ENCODE assay signal across 32 mouse cellular contexts in the genomic region with DNA sequence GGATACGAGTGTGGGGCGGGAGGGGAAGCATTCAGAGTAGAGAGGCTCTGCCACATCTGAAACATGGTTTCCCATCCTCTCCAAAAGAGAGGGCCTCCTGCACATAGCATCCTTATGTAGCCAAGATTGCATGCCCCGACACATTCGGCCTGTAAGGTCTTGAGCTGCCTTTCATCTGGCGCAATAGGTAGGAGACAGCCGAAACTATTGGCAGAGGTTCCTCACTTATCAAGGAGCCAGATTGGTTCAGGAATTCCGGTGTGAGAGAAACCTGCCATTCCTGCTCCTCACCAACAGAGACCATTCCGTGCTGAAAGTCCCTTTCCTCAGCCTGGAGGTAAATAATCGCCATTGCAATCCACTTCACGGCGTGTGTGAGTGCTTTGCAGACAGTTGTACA. TPM values are rescaled to one million over a fixed set of nuclear protein-coding genes. Genes with fewer than 3 reads are reported as not detected.
DNase-seq lines count a peak whose midpoint lies in the region; ATAC-seq and TF ChIP-seq lines count a peak whose summit lies in the region.
"Had no signal": no experiment of that assay in that cellular context is flagged by ENCODE, and none has a peak within 500 bp of the region (broad histone marks: within the 10 kb centered on the region; RNA-seq: fewer than 3 reads in every experiment).

No protein-coding gene starts in this region.

- H3K36me3 ChIP-seq in embryonic facial prominence, embryonic 13.5 days = peaks cover 46% of the 10 kb centered on the region
- peaks cover 69% of the 10 kb centered on the region for H3K36me3 ChIP-seq in embryonic facial prominence, embryonic 10.5 days (replicated peaks)
- no peaks in the 10 kb centered on the region for H3K36me3 ChIP-seq in lung, postnatal 0 days (ENCODE audit: insufficient read depth, low read length)
- H3K36me3 ChIP-seq in stomach, embryonic 15.5 days = 0 out of 2 replicates have a peak, but pooled peaks cover 9% of the 10 kb centered on the region
- H3K36me3 ChIP-seq: forebrain, embryonic 15.5 days; heart, embryonic 12.5 days; hindbrain, embryonic 15.5 days; liver, embryonic 12.5 days had no signal

- H3K27ac ChIP-seq in embryonic facial prominence, embryonic 13.5 days = 0 out of 2 replicates have a peak overlapping the region, but pooled peaks have one; percentile 44
- H3K27ac ChIP-seq in embryonic facial prominence, embryonic 10.5 days (replicated peaks) = no peak overlapping the region
- H3K27ac ChIP-seq in lung, postnatal 0 days (ENCODE audit: low read length) = no peak overlapping the region
- peak overlapping the region; percentile 48; the same call in 1 of the 2 replicates for H3K27ac ChIP-seq in stomach, embryonic 15.5 days
- H3K27ac ChIP-seq: embryonic facial prominence, embryonic 12.5 days; forebrain, embryonic 15.5 days; heart, adult 2 months; hindbrain, embryonic 15.5 days; layer of hippocampus, adult 2 months; left cerebral cortex, adult 2 months; liver, embryonic 12.5 days; midbrain, embryonic 10.5 days; neural tube, embryonic 12.5 days had no signal

- H3K4me1 ChIP-seq in embryonic facial prominence, embryonic 13.5 days = peaks cover 80% of the 10 kb centered on the region
- peaks cover 62% of the 10 kb centered on the region for H3K4me1 ChIP-seq in embryonic facial prominence, embryonic 10.5 days
- no peaks in the 10 kb centered on the region for H3K4me1 ChIP-seq in lung, postnatal 0 days (ENCODE audit: insufficient read depth, low read depth, low read length)
- H3K4me1 ChIP-seq in stomach, embryonic 15.5 days = no peaks in the 10 kb centered on the region
- H3K4me1 ChIP-seq: heart, embryonic 12.5 days; liver, embryonic 12.5 days; neural tube, embryonic 12.5 days had no signal

- no peak for DNase-seq in embryonic facial prominence, embryonic 10.5 days (ENCODE audit: low spot score)
- peak; percentile 29 for DNase-seq in lung, postnatal 0 days (ENCODE audit: low spot score)
- DNase-seq in lung, postnatal 10 days = no peak
- DNase-seq in spleen, adult 12 weeks (ENCODE audit: low spot score) = no peak
- no peak for DNase-seq in cerebellum, adult 9-11 months
- DNase-seq: adrenal gland, postnatal 10 days; cerebellum, adult 8-10 months; cerebellum, postnatal 36 days; gastrocnemius, postnatal 25 days; heart, adult 2 months; kidney, adult 18-20 months; kidney, postnatal 36 days; liver, postnatal 0 days; lung, postnatal 14 days; right cerebral cortex, adult 18-20 months; right cerebral cortex, postnatal 4 days; thymus, postnatal 14 days had no signal

- H3K9ac ChIP-seq in embryonic facial prominence, embryonic 13.5 days = no peak overlapping the region
- no peak overlapping the region for H3K9ac ChIP-seq in lung, postnatal 0 days (replicated peaks; ENCODE audit: low read depth)
- no peak overlapping the region for H3K9ac ChIP-seq in stomach, embryonic 15.5 days
- H3K9ac ChIP-seq: embryonic facial prominence, embryonic 12.5 days; forebrain, embryonic 15.5 days; heart, embryonic 12.5 days; hindbrain, embryonic 15.5 days; liver, embryonic 12.5 days; liver, postnatal 0 days; neural tube, embryonic 12.5 days had no signal

- no peak overlapping the region for H3K4me3 ChIP-seq in embryonic facial prominence, embryonic 13.5 days
- no peak overlapping the region for H3K4me3 ChIP-seq in embryonic facial prominence, embryonic 10.5 days
- no peak overlapping the region for H3K4me3 ChIP-seq in lung, postnatal 0 days (ENCODE audit: low read depth, low read length)
- no peak overlapping the region for H3K4me3 ChIP-seq in stomach, embryonic 15.5 days (replicated peaks)
- H3K4me3 ChIP-seq: embryonic facial prominence, embryonic 12.5 days; forebrain, embryonic 15.5 days; heart, adult 2 months; heart, embryonic 12.5 days; hindbrain, embryonic 15.5 days; layer of hippocampus, adult 2 months; left cerebral cortex, adult 2 months; liver, embryonic 12.5 days; midbrain, embryonic 10.5 days; myocyte; neural tube, embryonic 12.5 days had no signal

- no peak for TF ChIP-seq CTCF in lung, postnatal 0 days (IDR thresholded peaks at IDR 0.05)

- H3K4me2 ChIP-seq in embryonic facial prominence, embryonic 13.5 days = no peak overlapping the region
- no peak overlapping the region for H3K4me2 ChIP-seq in lung, postnatal 0 days (replicated peaks; ENCODE audit: low read depth, low read length)
- H3K4me2 ChIP-seq in stomach, embryonic 15.5 days = no peak overlapping the region
- H3K4me2 ChIP-seq: embryonic facial prominence, embryonic 12.5 days; forebrain, embryonic 15.5 days; heart, embryonic 12.5 days; hindbrain, embryonic 15.5 days; liver, embryonic 12.5 days; neural tube, embryonic 12.5 days had no signal

- no peaks in the 10 kb centered on the region for H3K27me3 ChIP-seq in embryonic facial prominence, embryonic 13.5 days
- H3K27me3 ChIP-seq in embryonic facial prominence, embryonic 10.5 days (replicated peaks; ENCODE audit: low read depth, poor library complexity, severe bottlenecking) = no peaks in the 10 kb centered on the region
- no peaks in the 10 kb centered on the region for H3K27me3 ChIP-seq in lung, postnatal 0 days (replicated peaks; ENCODE audit: insufficient read depth, low read length)
- H3K27me3 ChIP-seq in stomach, embryonic 15.5 days (replicated peaks) = no peaks in the 10 kb centered on the region
- H3K27me3 ChIP-seq: CH12.LX; embryonic facial prominence, embryonic 12.5 days; heart, embryonic 12.5 days; hindbrain, embryonic 15.5 days; liver, embryonic 12.5 days; neural tube, embryonic 12.5 days had no signal

- WGBS in embryonic facial prominence, embryonic 13.5 days = 79% methylated on average over 11 of the region's 11 CpGs
- WGBS in embryonic facial prominence, embryonic 10.5 days = 91% methylated on average over 11 of the region's 11 CpGs
- 57% methylated on average over 11 of the region's 11 CpGs for WGBS in lung, postnatal 0 days
- 77% methylated on average over 11 of the region's 11 CpGs for WGBS in stomach, embryonic 15.5 days

- ATAC-seq in embryonic facial prominence, embryonic 13.5 days (ENCODE audit: insufficient number of reproducible peaks, insufficient read depth, low FRiP score, low TSS enrichment, low read depth) = no peak
- no peak for ATAC-seq in lung, postnatal 0 days
- no peak for ATAC-seq in stomach, embryonic 15.5 days (ENCODE audit: insufficient read depth, low FRiP score, low read depth)
- ATAC-seq: forebrain, embryonic 15.5 days; inflammation-experienced regulatory T-cells, adult 6 months; liver, embryonic 12.5 days; liver, postnatal 0 days; midbrain, embryonic 16.5 days had no signal

- no peak for TF ChIP-seq EP300 in lung, postnatal 0 days (IDR thresholded peaks at IDR 0.05)

- H3K9me3 ChIP-seq in embryonic facial prominence, embryonic 13.5 days = no peaks in the 10 kb centered on the region
- no peaks in the 10 kb centered on the region for H3K9me3 ChIP-seq in embryonic facial prominence, embryonic 10.5 days
- no peaks in the 10 kb centered on the region for H3K9me3 ChIP-seq in lung, postnatal 0 days (ENCODE audit: low read length)
- no peaks in the 10 kb centered on the region for H3K9me3 ChIP-seq in stomach, embryonic 15.5 days
- H3K9me3 ChIP-seq: embryonic facial prominence, embryonic 12.5 days; forebrain, embryonic 15.5 days; heart, embryonic 12.5 days; hindbrain, embryonic 15.5 days; liver, embryonic 12.5 days; midbrain, embryonic 10.5 days; neural tube, embryonic 12.5 days had no signal

RNA-seq across cellular contexts. Expression of a gene that starts 22.1 kb away (rescaled TPM):
- 35.3 and 37.4 TPM in 2 replicates for polyA plus RNA-seq in embryonic facial prominence, embryonic 13.5 days (2015; fragmentation: Nextera tagmentation; extraction: Ambion mirVana)
- 22.4 and 28.2 TPM in 2 replicates for polyA plus RNA-seq in embryonic facial prominence, embryonic 10.5 days (2016; fragmentation: Nextera tagmentation; extraction: Ambion mirVana)
- 4.7 and 5.2 TPM in 2 replicates for polyA plus RNA-seq in lung, postnatal 0 days (2015; fragmentation: Nextera tagmentation; extraction: Ambion mirVana)
- 19.4 and 21.5 TPM in 2 replicates for polyA plus RNA-seq in stomach, embryonic 15.5 days (2015; fragmentation: Nextera tagmentation; extraction: Ambion mirVana)
- polyA plus RNA-seq: inflammation-experienced regulatory T-cells, adult 6 months had no signal

Comparison
In these comparisons a context has a peak if more than half of its experiments do, and no peak if none do; other contexts are left out.
1. H3K27ac ChIP-seq: peak in embryonic facial prominence, embryonic 13.5 days (single experiment) and stomach, embryonic 15.5 days (single experiment); none in embryonic facial prominence, embryonic 10.5 days (single experiment) and lung, postnatal 0 days (single experiment).